Mouse (Mus musculus) c-Kit-positive CD71-positive TER-119-negative erythroid progenitor cells, embryonic 14.5 days (primary cell): ENCODE data around the gene Foxa3.
A peak's percentile ranks its signal among the peaks of the same experiment; 100 is the strongest.

Experiments
- DNase-seq: peaks from one replicate; pipeline ENCODE4 v3.0.0-alpha.2; 2013; ENCODE audit warnings: low read depth

Foxa3 gene

GRCm38 (mm10) chr7:18998835-18999234 is 24.5 kb downstream of the Foxa3 start:
- no peak for DNase-seq

GRCm38 (mm10) chr7:18993036-18993435 is 30.3 kb downstream of the Foxa3 start:
- no peak for DNase-seq

GRCm38 (mm10) chr7:18992294-18992675 is 31.1 kb downstream of the Foxa3 start:
- DNase-seq, result no peak

- no peak for DNase-seq
Measured at GRCm38 (mm10) chr7:18991660-18992293, 31.6 kb downstream of the Foxa3 start.

GRCm38 (mm10) chr7:18990601-18991295 is 32.6 kb downstream of the Foxa3 start, which contains the start of gene Mypop:
TSS of gene Mypop (plus strand) at chr7:18991245.
- DNase-seq, result peak; percentile 99

- DNase-seq, result no peak
Measured at GRCm38 (mm10) chr7:18989995-18990394, 33.3 kb downstream of the Foxa3 start.

- no peak for DNase-seq
Measured at GRCm38 (mm10) chr7:18988780-18989179, 34.6 kb downstream of the Foxa3 start.

- no peak for DNase-seq
Measured at GRCm38 (mm10) chr7:18987747-18988146, 35.6 kb downstream of the Foxa3 start.

GRCm38 (mm10) chr7:18987100-18987499 is 36.2 kb downstream of the Foxa3 start, which contains the start of gene Nanos2:
TSS of gene Nanos2 (plus strand) at chr7:18987400.
- no peak for DNase-seq

GRCm38 (mm10) chr7:18986503-18986902 is 36.8 kb downstream of the Foxa3 start:
- no peak for DNase-seq

- no peak for DNase-seq
Measured at GRCm38 (mm10) chr7:18978381-18978780, 45.0 kb downstream of the Foxa3 start.

GRCm38 (mm10) chr7:18970956-18971355 is 52.4 kb downstream of the Foxa3 start:
- no peak for DNase-seq

GRCm38 (mm10) chr7:18967603-18968002 is 55.7 kb downstream of the Foxa3 start:
- DNase-seq, result no peak

GRCm38 (mm10) chr7:18965312-18965711 is 58.0 kb downstream of the Foxa3 start:
- DNase-seq, result no peak

- DNase-seq, result no peak
Measured at GRCm38 (mm10) chr7:18963294-18963843, 60.0 kb downstream of the Foxa3 start.
